Mouse (Mus musculus) left cerebral cortex, adult 11 months (tissue): ENCODE measurements at regions not wholly inside any gene's neighbourhood (a gene's known extent, or its start where the extent isn't known, plus 50 kb on each side); places are given as distances from the start of the nearest gene placed in this dataset.
"Not testable (repeated sequence)": the region's sequence is repeated elsewhere in the genome, so short reads cannot be mapped to it uniquely, and the experiment has no call there.

Source experiments
- DNase-seq: peaks from one replicate; pipeline ENCODE4 v3.0.0; 2022; ENCODE audit warnings: low spot score

- DNase-seq, result no peak
These were observed 88.3 kb downstream of the Anxa5 start for GRCm38 (mm10) chr3:36387431-36387830.

- no peak for DNase-seq
These were observed 92.2 kb downstream of the Anxa5 start for GRCm38 (mm10) chr3:36383438-36383945.

- no peak for DNase-seq
These were observed 94.0 kb downstream of the Anxa5 start for GRCm38 (mm10) chr3:36381621-36382193.

GRCm38 (mm10) chr3:36375722-36376121, 100.0 kb downstream of the Anxa5 start:
- DNase-seq, result no peak

- no peak for DNase-seq
These were observed 100.8 kb downstream of the Anxa5 start for GRCm38 (mm10) chr3:36374939-36375338.

- no peak for DNase-seq
These were observed 114.8 kb downstream of the Anxa5 start for GRCm38 (mm10) chr3:36360933-36361332.

GRCm38 (mm10) chr3:36354201-36354600, 121.5 kb downstream of the Anxa5 start:
- DNase-seq, result not testable (repeated sequence)

- no peak for DNase-seq
These were observed 123.5 kb downstream of the Anxa5 start for GRCm38 (mm10) chr3:36352032-36352742.

GRCm38 (mm10) chr3:36349073-36349472, 126.6 kb downstream of the Anxa5 start:
- no peak for DNase-seq

- DNase-seq, result peak; percentile 53
These were observed 118.9 kb upstream of the Qrfpr start for GRCm38 (mm10) chr3:36340889-36341533.

- no peak for DNase-seq
These were observed 117.5 kb upstream of the Qrfpr start for GRCm38 (mm10) chr3:36339656-36340055.

- DNase-seq, result no peak
These were observed 112.2 kb upstream of the Qrfpr start for GRCm38 (mm10) chr3:36334279-36334678.

GRCm38 (mm10) chr3:36332016-36332415, 109.9 kb upstream of the Qrfpr start:
- DNase-seq, result no peak

GRCm38 (mm10) chr3:36330656-36331055, 108.5 kb upstream of the Qrfpr start:
- DNase-seq, result no peak

- DNase-seq, result no peak
These were observed 107.5 kb upstream of the Qrfpr start for GRCm38 (mm10) chr3:36329631-36330030.

GRCm38 (mm10) chr3:36328927-36329326, 106.8 kb upstream of the Qrfpr start:
- no peak for DNase-seq

- no peak for DNase-seq
These were observed 96.5 kb upstream of the Qrfpr start for GRCm38 (mm10) chr3:36318635-36319034.

GRCm38 (mm10) chr3:36311337-36311736, 89.2 kb upstream of the Qrfpr start:
- DNase-seq, result no peak

GRCm38 (mm10) chr3:36310642-36311267, 88.6 kb upstream of the Qrfpr start:
- DNase-seq, result no peak

GRCm38 (mm10) chr3:36296792-36297191, 74.7 kb upstream of the Qrfpr start:
- DNase-seq, result no peak

- no peak for DNase-seq
These were observed 69.9 kb upstream of the Qrfpr start for GRCm38 (mm10) chr3:36291971-36292370.

- no peak for DNase-seq
These were observed 62.0 kb upstream of the Qrfpr start for GRCm38 (mm10) chr3:36284066-36284465.

- no peak for DNase-seq
These were observed 53.4 kb upstream of the Qrfpr start for GRCm38 (mm10) chr3:36275502-36275901.
